Mouse (Mus musculus) layer of hippocampus, adult 9-11 months (tissue): Measurements from ENCODE around the gene Sdk1.
A peak's percentile ranks its signal among the peaks of the same experiment; 100 is the strongest.

Experiments
- DNase-seq: peaks from one replicate; pipeline ENCODE4 v3.0.0; 2022

The Sdk1 gene

DNA sequence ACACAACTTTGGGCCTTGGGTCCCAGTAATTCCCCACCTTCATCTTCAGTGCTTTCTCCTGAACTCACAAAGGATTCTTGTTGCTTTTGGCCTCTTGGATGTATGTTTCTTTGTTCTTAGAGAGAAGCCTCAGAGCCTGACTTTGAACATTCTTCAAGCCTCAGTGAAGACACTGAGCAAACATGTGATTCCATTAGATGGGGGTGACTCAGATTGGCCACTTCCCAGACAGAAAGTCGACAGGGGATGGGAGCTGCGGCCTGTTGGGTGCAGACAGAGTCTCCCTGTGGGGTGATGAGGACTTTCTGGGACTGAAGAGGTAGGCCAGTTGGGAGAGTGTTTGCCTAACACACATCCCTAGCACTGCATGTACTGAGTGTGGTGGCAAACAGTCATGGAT is 405.3 kb downstream of the Sdk1 start:
- DNase-seq: no peak

- DNase-seq: no peak
These were observed 408.6 kb downstream of the Sdk1 start for GRCm38 (mm10) chr5:141649831-141650375.

DNA sequence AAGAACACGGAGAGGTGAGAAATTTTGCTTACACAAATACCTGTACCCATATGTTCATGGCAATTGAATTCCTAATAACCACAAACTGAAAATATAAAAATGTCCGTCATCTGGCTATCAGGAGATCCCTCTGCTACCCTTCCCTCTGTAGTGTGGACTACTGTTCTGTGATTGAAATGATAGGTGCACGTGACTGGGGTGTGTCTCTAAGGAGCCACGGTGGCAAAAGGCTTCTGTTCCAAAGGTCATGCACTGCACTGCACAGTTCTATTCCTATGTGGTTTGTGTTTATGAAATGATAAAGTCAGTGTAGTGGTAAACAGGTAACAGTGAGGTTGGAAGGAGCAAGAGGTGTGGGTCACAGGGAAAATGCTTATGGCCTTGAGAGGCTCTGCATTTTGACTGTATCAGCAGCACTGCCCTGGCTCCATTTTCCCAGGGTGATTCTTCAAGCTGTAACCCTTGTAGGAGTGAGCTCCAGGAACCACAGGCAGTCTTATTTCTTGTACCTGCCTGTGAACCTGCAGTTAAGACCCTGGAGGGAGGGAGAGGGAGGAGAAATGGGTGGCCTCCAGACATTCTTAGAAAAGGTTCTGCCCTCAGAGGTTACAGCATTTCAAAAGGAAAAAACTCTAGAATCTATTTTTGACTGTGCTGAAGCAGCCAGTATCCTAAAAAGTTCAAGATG is 410.5 kb downstream of the Sdk1 start:
- DNase-seq: no peak

GRCm38 (mm10) chr5:141676371-141676770 is 435.1 kb downstream of the Sdk1 start:
- no peak for DNase-seq

DNA sequence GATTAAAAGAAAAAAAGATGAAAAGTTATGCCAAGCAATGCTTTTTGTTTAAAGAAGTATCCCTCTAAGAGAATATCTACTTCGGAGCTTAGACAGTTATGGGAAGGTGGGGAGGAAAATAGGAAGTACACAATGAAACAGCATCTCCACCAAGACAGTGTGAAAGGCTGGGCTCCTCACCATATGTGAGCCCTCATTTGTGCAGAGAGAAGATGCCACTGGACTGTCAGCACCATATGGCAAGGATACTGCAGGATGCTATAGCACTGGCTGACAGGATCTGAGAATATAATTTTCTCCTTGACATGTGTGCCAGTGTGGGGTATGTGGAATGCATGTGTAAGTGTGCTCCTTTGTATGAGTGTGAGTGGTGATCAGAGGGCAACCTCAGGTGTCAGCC is 435.7 kb downstream of the Sdk1 start:
- DNase-seq: peak; percentile 12

GRCm38 (mm10) chr5:141677841-141678240 is 436.6 kb downstream of the Sdk1 start:
- DNase-seq: no peak

DNA sequence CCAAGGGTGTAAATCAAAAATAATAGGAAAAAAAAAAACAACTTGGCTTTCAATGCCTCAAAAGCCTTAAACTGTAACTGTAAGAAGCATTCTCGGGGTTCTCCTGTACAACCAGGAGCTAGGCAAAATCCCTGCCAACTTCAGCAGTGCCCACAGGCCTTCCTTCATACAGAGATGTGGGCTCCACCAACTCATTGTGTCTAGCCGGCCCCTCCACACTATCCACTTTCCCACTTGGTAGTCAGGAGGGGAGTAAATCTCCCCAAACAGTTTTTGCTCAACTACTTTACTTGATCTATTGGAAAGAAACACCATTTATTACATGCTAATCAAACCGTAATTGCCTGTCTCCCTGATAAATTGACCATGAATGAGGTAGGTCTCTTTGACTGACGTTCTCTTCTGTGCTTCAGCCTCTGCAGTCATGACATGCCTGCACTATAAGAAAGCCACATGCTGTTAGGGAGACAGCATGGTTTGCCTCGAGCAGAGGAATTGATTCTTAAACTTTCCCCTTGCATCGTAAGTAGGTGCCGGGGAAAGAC is 445.7 kb downstream of the Sdk1 start:
- DNase-seq: no peak

GRCm38 (mm10) chr5:141689442-141690105 is 448.3 kb downstream of the Sdk1 start:
- DNase-seq: no peak

- DNase-seq: no peak
These were observed 450.2 kb downstream of the Sdk1 start for GRCm38 (mm10) chr5:141691482-141691975.

GRCm38 (mm10) chr5:141693716-141694115 is 452.4 kb downstream of the Sdk1 start:
- no peak for DNase-seq

DNA sequence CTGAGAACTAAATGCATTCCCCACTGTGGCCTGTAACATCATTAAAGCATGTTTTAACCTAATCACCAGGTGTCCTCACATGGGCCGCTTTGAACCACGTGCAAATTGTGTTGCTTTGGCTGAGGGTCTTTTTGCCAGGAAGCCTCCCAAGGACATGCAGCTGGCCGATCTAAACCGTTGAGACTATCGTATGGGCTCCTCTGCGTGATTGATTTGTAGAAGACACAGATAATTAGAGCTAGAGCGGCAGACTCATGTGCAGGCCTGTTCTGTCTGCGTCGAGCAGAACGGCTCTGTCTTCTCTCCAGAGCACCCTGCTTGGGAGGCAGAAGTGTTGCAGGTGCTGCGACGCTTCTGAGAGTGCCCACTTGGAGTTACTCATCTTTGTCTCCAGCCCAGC is 453.6 kb downstream of the Sdk1 start:
- no peak for DNase-seq

DNA sequence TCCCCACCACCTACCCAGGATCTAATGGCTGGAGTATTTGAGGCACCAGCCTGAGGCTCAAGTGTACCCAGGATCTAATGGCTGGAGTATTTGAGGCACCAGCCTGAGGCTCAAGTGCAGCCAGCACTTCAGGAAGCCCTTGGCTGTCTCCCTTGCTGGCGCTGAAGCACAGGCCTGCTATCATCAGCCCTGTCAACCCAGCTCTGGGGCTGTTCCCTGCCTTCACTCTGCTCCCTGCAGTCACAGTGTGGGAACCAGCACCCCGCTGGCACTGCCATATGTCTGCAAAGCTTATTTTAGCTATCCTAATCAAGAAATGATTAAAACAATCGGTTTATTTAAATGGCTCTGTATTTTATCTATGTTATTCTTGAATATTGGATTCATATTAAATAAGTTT is 457.1 kb downstream of the Sdk1 start:
- peak; percentile 35 for DNase-seq

GRCm38 (mm10) chr5:141720751-141721150 is 479.5 kb downstream of the Sdk1 start:
- DNase-seq: no peak

DNA sequence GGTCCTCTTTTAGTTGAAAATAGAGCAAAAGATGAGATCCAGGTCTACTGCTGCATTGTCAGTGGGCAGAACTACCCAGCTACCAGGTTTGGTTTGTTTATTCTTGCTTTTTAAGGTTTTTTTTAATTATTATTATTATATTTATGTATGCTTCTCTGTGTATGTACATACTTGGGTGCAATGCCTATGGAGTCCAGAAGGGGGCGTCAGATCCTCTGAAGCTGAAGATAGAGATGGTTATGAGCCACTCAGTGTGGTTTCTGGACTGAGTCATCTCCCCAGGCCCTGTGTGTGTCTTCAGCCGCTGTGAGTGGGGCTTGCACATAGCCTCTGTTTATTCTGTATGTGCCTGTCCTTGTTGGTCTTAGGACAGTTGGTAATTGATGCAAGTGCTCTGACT is 486.7 kb downstream of the Sdk1 start:
- DNase-seq: no peak

DNA sequence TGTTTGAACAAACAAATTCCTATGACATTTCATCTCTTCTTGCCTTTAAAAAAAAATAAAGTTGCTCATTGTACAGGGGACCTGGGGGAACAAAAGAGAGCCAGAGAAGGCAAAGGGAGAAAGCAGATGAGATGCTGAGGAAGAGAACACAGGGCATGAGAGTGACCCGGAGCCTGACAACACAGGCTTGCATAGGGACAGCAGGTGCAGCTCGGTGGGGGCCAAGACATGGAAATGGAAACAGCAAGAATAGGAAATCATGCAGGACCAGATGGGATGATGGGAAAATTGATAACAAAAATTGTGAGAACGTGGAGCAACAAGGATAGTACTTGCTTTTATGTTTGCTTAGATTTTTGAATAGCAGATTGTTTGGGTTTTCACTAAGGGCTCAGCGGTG is 488.7 kb downstream of the Sdk1 start:
- DNase-seq: no peak

DNA sequence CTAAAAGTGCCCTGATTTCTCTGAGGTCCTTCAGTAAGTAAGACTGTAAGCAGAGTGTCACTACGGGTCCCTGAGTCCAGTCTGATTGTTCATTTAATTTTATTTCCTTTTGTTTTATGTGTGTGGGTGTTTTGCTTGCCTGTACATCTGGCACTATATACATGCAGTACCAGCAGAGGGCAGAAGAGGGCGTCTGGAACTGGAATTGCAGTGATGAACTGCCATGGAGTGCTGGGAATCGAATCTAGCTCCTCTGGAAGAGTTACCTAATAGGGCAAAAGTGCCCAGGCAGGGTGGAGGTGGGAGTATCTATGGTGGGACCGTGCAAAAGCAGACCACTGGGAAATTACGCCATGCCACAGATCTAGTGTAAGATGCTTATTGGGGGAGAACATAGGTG is 497.4 kb downstream of the Sdk1 start:
- no peak for DNase-seq

DNA sequence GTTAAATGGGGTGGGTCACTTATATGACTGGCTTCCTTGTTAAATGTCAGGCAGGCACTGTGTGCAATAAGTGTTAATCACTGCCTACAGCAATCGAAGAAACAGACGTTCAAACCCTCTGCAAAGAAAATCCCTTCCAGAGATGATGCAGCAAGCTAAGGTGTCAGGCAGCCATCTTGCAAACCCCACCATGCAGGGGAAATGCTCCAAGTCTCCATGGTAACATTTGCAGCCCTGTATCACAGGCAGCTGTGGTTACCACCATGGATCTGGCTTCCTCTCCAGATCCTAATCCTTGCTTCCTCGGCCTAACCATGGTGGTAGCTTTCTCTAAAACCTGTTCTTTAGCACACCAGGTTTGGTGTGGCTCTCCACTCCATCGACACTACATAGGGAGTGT is 507.5 kb downstream of the Sdk1 start:
- DNase-seq: no peak

DNA sequence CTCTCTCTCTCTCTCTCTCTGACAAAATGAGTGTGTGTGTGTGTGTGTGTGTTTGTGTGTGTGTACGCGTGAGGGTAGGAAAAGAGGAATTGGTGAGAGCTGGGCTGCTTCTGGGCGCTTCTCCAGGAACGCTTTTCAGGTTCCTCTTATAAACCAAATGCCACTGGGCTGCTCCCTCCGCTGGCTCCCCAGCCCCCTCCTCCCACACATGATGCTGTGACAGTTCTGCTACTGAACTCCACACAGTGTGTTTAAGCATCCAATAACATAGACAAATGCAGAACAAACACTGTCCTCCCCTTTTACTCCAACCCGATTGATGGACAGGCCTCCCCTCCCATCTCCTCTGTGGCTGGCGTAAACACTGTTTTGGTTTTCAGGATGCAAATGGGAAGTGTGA is 513.0 kb downstream of the Sdk1 start:
- DNase-seq: peak; percentile 82

DNA sequence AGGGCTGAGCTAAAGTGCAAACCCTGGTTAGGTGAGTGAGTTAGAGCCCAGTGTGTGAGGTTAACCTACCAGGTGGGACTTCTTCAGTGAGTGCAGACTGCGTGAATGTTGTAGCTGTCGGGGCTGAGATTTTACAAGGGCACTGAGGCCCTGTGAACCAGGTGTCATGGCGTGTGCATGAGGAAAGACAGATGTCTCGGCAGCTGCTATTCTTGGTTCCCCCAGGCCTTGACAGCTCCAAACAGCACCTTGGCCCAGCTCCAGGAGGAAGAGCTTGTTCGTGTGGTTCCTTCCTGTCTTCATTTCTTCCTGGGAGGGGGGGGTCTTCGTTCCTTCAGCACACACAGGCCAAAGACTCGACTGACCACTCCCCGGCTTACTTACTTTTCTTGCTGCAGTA is 517.6 kb downstream of the Sdk1 start:
- peak; percentile 50 for DNase-seq

- no peak for DNase-seq
These were observed 522.8 kb downstream of the Sdk1 start for GRCm38 (mm10) chr5:141764111-141764510.

DNA sequence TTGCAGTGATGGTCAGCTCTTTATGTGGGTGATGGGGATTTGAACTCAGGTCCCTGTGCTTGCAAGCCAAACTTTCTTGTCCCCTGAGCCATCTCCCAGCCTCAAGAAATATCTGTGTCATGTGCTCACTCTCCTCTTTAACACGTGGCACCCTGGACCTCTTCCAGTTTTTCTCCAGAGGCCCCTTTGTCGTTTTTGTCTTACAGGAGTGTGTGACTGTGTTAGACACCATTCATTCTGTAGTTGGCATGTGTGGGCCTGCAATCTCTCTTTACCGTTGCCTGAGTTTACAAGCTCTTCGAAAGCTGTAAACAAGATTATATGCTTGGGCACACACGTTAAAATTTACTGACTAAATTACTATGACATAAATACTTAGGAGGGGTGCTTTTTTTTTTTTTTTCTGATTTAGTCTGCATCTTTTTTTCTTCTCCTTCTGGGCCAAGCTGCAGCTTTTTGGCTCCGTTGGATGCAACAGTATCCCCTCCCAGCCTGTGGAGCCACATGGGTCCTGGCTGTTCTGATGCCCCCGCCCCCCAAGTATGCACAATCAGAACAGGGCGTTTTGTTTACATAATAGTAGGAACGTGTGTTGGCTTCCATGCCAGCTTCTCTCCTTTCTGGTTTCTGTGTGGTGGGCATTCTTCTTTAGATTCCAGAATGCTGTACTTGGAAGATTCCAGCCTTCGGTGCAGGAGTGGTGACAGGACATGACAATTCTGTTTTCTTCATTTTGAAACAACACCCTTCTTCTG is 527.6 kb downstream of the Sdk1 start:
- DNase-seq: no peak

GRCm38 (mm10) chr5:141771516-141771915 is 530.2 kb downstream of the Sdk1 start:
- no peak for DNase-seq

DNA sequence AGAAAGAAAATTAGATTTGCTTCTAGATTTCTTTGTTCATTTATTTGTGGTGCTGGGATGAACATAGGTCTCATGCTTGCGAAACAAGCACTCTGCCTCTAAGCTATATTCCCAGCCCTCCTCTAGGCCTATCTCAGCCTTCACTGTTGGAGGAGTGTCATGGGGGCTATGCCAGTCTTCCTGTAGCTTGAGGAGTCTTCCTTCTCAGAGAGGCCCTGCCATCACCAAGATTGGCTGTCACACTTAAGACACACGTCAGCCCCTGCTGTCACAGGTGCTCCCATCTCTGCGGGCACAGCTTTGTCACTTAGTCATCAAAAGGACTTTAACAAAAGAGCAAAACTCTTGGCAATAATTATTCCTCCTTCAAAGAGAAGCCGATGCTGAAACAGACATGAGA is 536.9 kb downstream of the Sdk1 start:
- DNase-seq: no peak
